Mouse (Mus musculus) kidney, adult 2 months (tissue): Measurements from ENCODE around the gene Fga.

Source experiments
- CTCF ChIP-seq: fragments of 200-500 bp; conservative IDR thresholded peaks from 2 replicates; pipeline ENCODE4 v1.5.1; 2011; ENCODE audit warnings: low read depth, mild to moderate bottlenecking, control low read depth, low read length, moderate library complexity, mixed read lengths; ENCODE audit not compliant: insufficient read depth, insufficient read length
- POLR2A ChIP-seq: fragments of 200-500 bp; IDR thresholded peaks from one replicate; pipeline ENCODE4 v1.6.1; 2011; ENCODE audit warnings: low read depth, low read length, control low read depth

DNA sequence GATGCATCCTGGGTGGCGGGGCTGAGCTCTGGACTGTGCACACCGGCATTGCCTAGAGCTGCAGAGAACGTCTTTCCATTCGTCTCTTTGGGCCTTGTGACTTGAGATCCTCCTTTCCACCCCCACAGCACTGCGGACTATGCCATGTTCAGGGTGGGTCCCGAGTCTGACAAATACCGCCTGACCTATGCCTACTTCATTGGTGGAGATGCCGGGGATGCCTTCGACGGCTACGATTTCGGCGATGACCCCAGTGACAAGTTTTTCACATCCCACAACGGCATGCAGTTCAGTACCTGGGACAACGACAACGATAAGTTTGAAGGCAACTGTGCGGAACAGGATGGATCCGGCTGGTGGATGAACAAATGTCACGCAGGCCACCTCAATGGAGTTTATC lies 13.2 kb upstream of the Fga start:
- no peak for TF ChIP-seq CTCF
- no peak for TF ChIP-seq POLR2A
